Mouse (Mus musculus): ENCODE data around the gene Fgf12. TPM values are rescaled to one million over a fixed set of nuclear protein-coding genes. Genes with fewer than 3 reads are reported as not detected.

Fgf12 gene
- polyA plus RNA-seq, 1 experiment from 2014 or later: 4.4 TPM

- Histone ChIP-seq H3K27ac (ENCODE audit: low read length) (no peak overlapping the region), H3K27me3 (ENCODE audit: control insufficient read depth, insufficient read depth, low read length) (no peaks in the 10 kb centered on the region), H3K9me3 (ENCODE audit: control insufficient read depth, low read depth, low read length) (no peaks in the 10 kb centered on the region), H3K4me1 (ENCODE audit: control insufficient read depth, insufficient read depth, low read length) (no peaks in the 10 kb centered on the region), H3K9ac (replicated peaks; ENCODE audit: low read depth, low read length) (no peak overlapping the region), H3K36me3 (ENCODE audit: control insufficient read depth, insufficient read depth, low read length) (no peaks in the 10 kb centered on the region), H3K4me2 (replicated peaks; ENCODE audit: low read depth, low read length) (no peak overlapping the region), H3K4me3 (ENCODE audit: low read depth, low read length) (no peak overlapping the region)
- ATAC-seq (ENCODE audit: insufficient number of reproducible peaks, insufficient read depth, low FRiP score, low read depth): no peak
- 89% methylated on average over 5 of the region's 5 CpGs for WGBS
These were observed 361.6 kb downstream of the Fgf12 start for GRCm38 (mm10) chr16:28391283-28391682.

- Histone ChIP-seq H3K4me1 (ENCODE audit: control insufficient read depth, insufficient read depth, low read length) (no peaks in the 10 kb centered on the region), H3K36me3 (ENCODE audit: control insufficient read depth, insufficient read depth, low read length) (no peaks in the 10 kb centered on the region), H3K9ac (replicated peaks; ENCODE audit: low read depth, low read length) (no peak overlapping the region), H3K4me3 (ENCODE audit: low read depth, low read length) (no peak overlapping the region), H3K27ac (ENCODE audit: low read length) (no peak overlapping the region), H3K4me2 (replicated peaks; ENCODE audit: low read depth, low read length) (no peak overlapping the region), H3K9me3 (ENCODE audit: control insufficient read depth, low read depth, low read length) (no peaks in the 10 kb centered on the region), H3K27me3 (ENCODE audit: control insufficient read depth, insufficient read depth, low read length) (no peaks in the 10 kb centered on the region)
- ATAC-seq (ENCODE audit: insufficient number of reproducible peaks, insufficient read depth, low FRiP score, low read depth): no peak
- 84% methylated on average over 4 of the region's 4 CpGs for WGBS
These were observed 363.8 kb downstream of the Fgf12 start for GRCm38 (mm10) chr16:28389114-28389513.

- Histone ChIP-seq H3K27ac (ENCODE audit: low read length) (no peak overlapping the region), H3K4me3 (ENCODE audit: low read depth, low read length) (no peak overlapping the region), H3K9ac (replicated peaks; ENCODE audit: low read depth, low read length) (no peak overlapping the region), H3K4me2 (replicated peaks; ENCODE audit: low read depth, low read length) (no peak overlapping the region), H3K4me1 (ENCODE audit: control insufficient read depth, insufficient read depth, low read length) (no peaks in the 10 kb centered on the region), H3K9me3 (ENCODE audit: control insufficient read depth, low read depth, low read length) (no peaks in the 10 kb centered on the region), H3K27me3 (ENCODE audit: control insufficient read depth, insufficient read depth, low read length) (no peaks in the 10 kb centered on the region), H3K36me3 (ENCODE audit: control insufficient read depth, insufficient read depth, low read length) (no peaks in the 10 kb centered on the region)
- WGBS: 59% methylated on average over 2 of the region's 2 CpGs
- no peak for ATAC-seq (ENCODE audit: insufficient number of reproducible peaks, insufficient read depth, low FRiP score, low read depth)
These were observed 378.1 kb downstream of the Fgf12 start for GRCm38 (mm10) chr16:28374790-28375189.

- no peak for ATAC-seq (ENCODE audit: insufficient number of reproducible peaks, insufficient read depth, low FRiP score, low read depth)
- H3K9me3 ChIP-seq (ENCODE audit: control insufficient read depth, low read depth, low read length): no peaks in the 10 kb centered on the region
- no peaks in the 10 kb centered on the region for H3K27me3 ChIP-seq (ENCODE audit: control insufficient read depth, insufficient read depth, low read length)
- no peaks in the 10 kb centered on the region for H3K4me1 ChIP-seq (ENCODE audit: control insufficient read depth, insufficient read depth, low read length)
- no peak overlapping the region for H3K27ac ChIP-seq (ENCODE audit: low read length)
- no peaks in the 10 kb centered on the region for H3K36me3 ChIP-seq (ENCODE audit: control insufficient read depth, insufficient read depth, low read length)
- H3K4me2 ChIP-seq (replicated peaks; ENCODE audit: low read depth, low read length): no peak overlapping the region
- H3K4me3 ChIP-seq (ENCODE audit: low read depth, low read length): no peak overlapping the region
- H3K9ac ChIP-seq (replicated peaks; ENCODE audit: low read depth, low read length): no peak overlapping the region
These were observed 379.6 kb downstream of the Fgf12 start for GRCm38 (mm10) chr16:28373311-28373710.

- H3K9me3 ChIP-seq (ENCODE audit: control insufficient read depth, low read depth, low read length): no peaks in the 10 kb centered on the region
- no peaks in the 10 kb centered on the region for H3K4me1 ChIP-seq (ENCODE audit: control insufficient read depth, insufficient read depth, low read length)
- no peaks in the 10 kb centered on the region for H3K36me3 ChIP-seq (ENCODE audit: control insufficient read depth, insufficient read depth, low read length)
- no peak for ATAC-seq (ENCODE audit: insufficient number of reproducible peaks, insufficient read depth, low FRiP score, low read depth)
- WGBS: 54% methylated on average over 2 of the region's 2 CpGs
- no peak overlapping the region for H3K9ac ChIP-seq (replicated peaks; ENCODE audit: low read depth, low read length)
- no peak overlapping the region for H3K27ac ChIP-seq (ENCODE audit: low read length)
- H3K4me3 ChIP-seq (ENCODE audit: low read depth, low read length): no peak overlapping the region
- no peak overlapping the region for H3K4me2 ChIP-seq (replicated peaks; ENCODE audit: low read depth, low read length)
- H3K27me3 ChIP-seq (ENCODE audit: control insufficient read depth, insufficient read depth, low read length): no peaks in the 10 kb centered on the region
These were observed 402.2 kb downstream of the Fgf12 start for GRCm38 (mm10) chr16:28350624-28351023.

GRCm38 (mm10) chr16:28345323-28345722 lies 407.5 kb downstream of the Fgf12 start:
- no peak for ATAC-seq (ENCODE audit: insufficient number of reproducible peaks, insufficient read depth, low FRiP score, low read depth)
- no peaks in the 10 kb centered on the region for H3K27me3 ChIP-seq (ENCODE audit: control insufficient read depth, insufficient read depth, low read length)
- WGBS: 38% methylated on average over 6 of the region's 6 CpGs
- H3K9me3 ChIP-seq (ENCODE audit: control insufficient read depth, low read depth, low read length): no peaks in the 10 kb centered on the region
- no peaks in the 10 kb centered on the region for H3K4me1 ChIP-seq (ENCODE audit: control insufficient read depth, insufficient read depth, low read length)
- no peak overlapping the region for H3K4me2 ChIP-seq (replicated peaks; ENCODE audit: low read depth, low read length)
- H3K4me3 ChIP-seq (ENCODE audit: low read depth, low read length): no peak overlapping the region
- H3K36me3 ChIP-seq (ENCODE audit: control insufficient read depth, insufficient read depth, low read length): no peaks in the 10 kb centered on the region
- H3K27ac ChIP-seq (ENCODE audit: low read length): no peak overlapping the region
- no peak overlapping the region for H3K9ac ChIP-seq (replicated peaks; ENCODE audit: low read depth, low read length)

GRCm38 (mm10) chr16:28337930-28338329 lies 414.9 kb downstream of the Fgf12 start:
- no peaks in the 10 kb centered on the region for H3K36me3 ChIP-seq (ENCODE audit: control insufficient read depth, insufficient read depth, low read length)

GRCm38 (mm10) chr16:28336700-28337099 lies 416.2 kb downstream of the Fgf12 start:
- no peaks in the 10 kb centered on the region for H3K27me3 ChIP-seq (ENCODE audit: control insufficient read depth, insufficient read depth, low read length)
- no peaks in the 10 kb centered on the region for H3K36me3 ChIP-seq (ENCODE audit: control insufficient read depth, insufficient read depth, low read length)
- H3K9ac ChIP-seq (replicated peaks; ENCODE audit: low read depth, low read length): no peak overlapping the region
- WGBS: 67% methylated on average over 1 of the region's 1 CpGs
- H3K4me3 ChIP-seq (ENCODE audit: low read depth, low read length): no peak overlapping the region
- no peak overlapping the region for H3K27ac ChIP-seq (ENCODE audit: low read length)
- no peak for ATAC-seq (ENCODE audit: insufficient number of reproducible peaks, insufficient read depth, low FRiP score, low read depth)
- no peaks in the 10 kb centered on the region for H3K9me3 ChIP-seq (ENCODE audit: control insufficient read depth, low read depth, low read length)
- H3K4me1 ChIP-seq (ENCODE audit: control insufficient read depth, insufficient read depth, low read length): no peaks in the 10 kb centered on the region
- H3K4me2 ChIP-seq (replicated peaks; ENCODE audit: low read depth, low read length): no peak overlapping the region

More at GRCm38 (mm10) chr16:28337930-28338329, 414.9 kb downstream of the Fgf12 start:
- Histone ChIP-seq H3K9me3 (ENCODE audit: control insufficient read depth, low read depth, low read length) (no peaks in the 10 kb centered on the region), H3K4me1 (ENCODE audit: control insufficient read depth, insufficient read depth, low read length) (no peaks in the 10 kb centered on the region), H3K27me3 (ENCODE audit: control insufficient read depth, insufficient read depth, low read length) (no peaks in the 10 kb centered on the region), H3K4me3 (ENCODE audit: low read depth, low read length) (no peak overlapping the region), H3K27ac (ENCODE audit: low read length) (no peak overlapping the region), H3K4me2 (replicated peaks; ENCODE audit: low read depth, low read length) (no peak overlapping the region), H3K9ac (replicated peaks; ENCODE audit: low read depth, low read length) (no peak overlapping the region)
- no peak for ATAC-seq (ENCODE audit: insufficient number of reproducible peaks, insufficient read depth, low FRiP score, low read depth)
- WGBS: 82% methylated on average over 1 of the region's 1 CpGs

GRCm38 (mm10) chr16:28335025-28335424 lies 417.8 kb downstream of the Fgf12 start:
- ATAC-seq (ENCODE audit: insufficient number of reproducible peaks, insufficient read depth, low FRiP score, low read depth): no peak
- H3K27ac ChIP-seq (ENCODE audit: low read length): no peak overlapping the region
- H3K4me3 ChIP-seq (ENCODE audit: low read depth, low read length): no peak overlapping the region
- no peaks in the 10 kb centered on the region for H3K27me3 ChIP-seq (ENCODE audit: control insufficient read depth, insufficient read depth, low read length)
- H3K4me2 ChIP-seq (replicated peaks; ENCODE audit: low read depth, low read length): no peak overlapping the region
- H3K9ac ChIP-seq (replicated peaks; ENCODE audit: low read depth, low read length): no peak overlapping the region
- no peaks in the 10 kb centered on the region for H3K36me3 ChIP-seq (ENCODE audit: control insufficient read depth, insufficient read depth, low read length)
- no peaks in the 10 kb centered on the region for H3K4me1 ChIP-seq (ENCODE audit: control insufficient read depth, insufficient read depth, low read length)
- H3K9me3 ChIP-seq (ENCODE audit: control insufficient read depth, low read depth, low read length): no peaks in the 10 kb centered on the region
- WGBS: 85% methylated on average over 3 of the region's 3 CpGs
